Mouse (Mus musculus) layer of hippocampus, adult 8-10 months (tissue): Measurements from ENCODE around the gene Cx3cr1. TPM values are rescaled to one million over a fixed set of nuclear protein-coding genes. Genes with fewer than 3 reads are reported as not detected.
A peak's percentile ranks its signal among the peaks of the same experiment; 100 is the strongest.

Source experiments
- DNase-seq, 2 experiments: peaks; one replicate each; pipeline ENCODE4 v3.0.0; 2022; ENCODE audit warnings: low spot score in 2 of 2
- total RNA-seq, 4 experiments: library from RNA; stranded (reverse); gene quantifications; 2 replicates each; pipeline ENCODE4 v1.2.4; 2022

The Cx3cr1 gene
- total RNA-seq, 4 experiments from 2014 or later, result 28.2 to 108 (median 66.4) TPM

- no peak for DNase-seq
These were observed 126.4 kb downstream of the Cx3cr1 start for GRCm38 (mm10) chr9:119943326-119943725.

GRCm38 (mm10) chr9:119941861-119942260 is 127.8 kb downstream of the Cx3cr1 start:
- DNase-seq, result no peak

- no peak for DNase-seq
These were observed 128.3 kb downstream of the Cx3cr1 start for GRCm38 (mm10) chr9:119941407-119941806.

- no peak for DNase-seq
These were observed 130.0 kb downstream of the Cx3cr1 start for GRCm38 (mm10) chr9:119939646-119940045.

GRCm38 (mm10) chr9:119938496-119938895 is 131.2 kb downstream of the Cx3cr1 start:
- DNase-seq, result no peak

- peak; percentile 86 to 91 for DNase-seq
These were observed 132.5 kb downstream of the Cx3cr1 start, which contains the start of the genes Gorasp1 and Ttc21a for GRCm38 (mm10) chr9:119937005-119937773. Gene Gorasp1, minus strand, starts transcription at chr9:119937565. Gene Ttc21a, plus strand, starts transcription at chr9:119937606.

GRCm38 (mm10) chr9:119933675-119934074 is 136.0 kb downstream of the Cx3cr1 start:
- no peak for DNase-seq

GRCm38 (mm10) chr9:119932358-119932757 is 137.3 kb downstream of the Cx3cr1 start:
- no peak for DNase-seq

- no peak for DNase-seq
These were observed 143.2 kb downstream of the Cx3cr1 start for GRCm38 (mm10) chr9:119926497-119926896.

- DNase-seq, result no peak
These were observed 143.9 kb downstream of the Cx3cr1 start for GRCm38 (mm10) chr9:119925729-119926128.

- DNase-seq, result no peak
These were observed 144.5 kb downstream of the Cx3cr1 start for GRCm38 (mm10) chr9:119925120-119925657.

- DNase-seq, result no peak
These were observed 146.2 kb downstream of the Cx3cr1 start for GRCm38 (mm10) chr9:119923462-119923861.

- no peak for DNase-seq
These were observed 149.8 kb downstream of the Cx3cr1 start for GRCm38 (mm10) chr9:119919858-119920257.

GRCm38 (mm10) chr9:119913087-119913838 is 156.4 kb downstream of the Cx3cr1 start:
- no peak for DNase-seq

GRCm38 (mm10) chr9:119909931-119910330 is 159.7 kb downstream of the Cx3cr1 start:
- no peak for DNase-seq

GRCm38 (mm10) chr9:119908708-119909107 is 161.0 kb downstream of the Cx3cr1 start:
- no peak for DNase-seq

- DNase-seq, result no peak
These were observed 167.1 kb downstream of the Cx3cr1 start for GRCm38 (mm10) chr9:119902410-119903151.

GRCm38 (mm10) chr9:119899446-119899845 is 170.2 kb downstream of the Cx3cr1 start:
- no peak for DNase-seq

- peak in 1 of 2 experiments; percentile 22 for DNase-seq
These were observed 174.5 kb downstream of the Cx3cr1 start for GRCm38 (mm10) chr9:119895040-119895721.

- peak; percentile 97 to 98 for DNase-seq
These were observed 175.2 kb downstream of the Cx3cr1 start, which contains the start of gene Wdr48 for GRCm38 (mm10) chr9:119894339-119895009. Gene Wdr48, plus strand, starts transcription at chr9:119894878.
